Mouse (Mus musculus) hematopoietic stem cell, adult 5-6 weeks (primary cell): ENCODE data around the gene Ubn1. TPM values are rescaled to one million over a fixed set of nuclear protein-coding genes. Genes with fewer than 3 reads are reported as not detected.

Experiments
- ATAC-seq, 2 experiments: fragments of 125-278 bp in 1 of 2; replicated peaks in 1 of 2; 2 replicates each; pipeline ENCODE4 v1.8.0; 2016 to 2017; ENCODE audit warnings: inconsistent platforms in 2 of 2, mild to moderate bottlenecking in 2 of 2, moderate number of reproducible peaks in 2 of 2, low read depth in 1 of 2, moderate TSS enrichment in 1 of 2; ENCODE audit not compliant: low FRiP score in 2 of 2, poor library complexity in 2 of 2, severe bottlenecking in 2 of 2, insufficient read depth in 1 of 2, low TSS enrichment in 1 of 2
- total RNA-seq: library from RNA; stranded (forward); fragments of 172-1452, 232-1000 nt; gene quantifications from 2 replicates; pipeline ENCODE4 v1.2.3, GENCODE M21; 2017

Ubn1 gene
- total RNA-seq, result 51.5 and 57.7 TPM in 2 replicates

DNA sequence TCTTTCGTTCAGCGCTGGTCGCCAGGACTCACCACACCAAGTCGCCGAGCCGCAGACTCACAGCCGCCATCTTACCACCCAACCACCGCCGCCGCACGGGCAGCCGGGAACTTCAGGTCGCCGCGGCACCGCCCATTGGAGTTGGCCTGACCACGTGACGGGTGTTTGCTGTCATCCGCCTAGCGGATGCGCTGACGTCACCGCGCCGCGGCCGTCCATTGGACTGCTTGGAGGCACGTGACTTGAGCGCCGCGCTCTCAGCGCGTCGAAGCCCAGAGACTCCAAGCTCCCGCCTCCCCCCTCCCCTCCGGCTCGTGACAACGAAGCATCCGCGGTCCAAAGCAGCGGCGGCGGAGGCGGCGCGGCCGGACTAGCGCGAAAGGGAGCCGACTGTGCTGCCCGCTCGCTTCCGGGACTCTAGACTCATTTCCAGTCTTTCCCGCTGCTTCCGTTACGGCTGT, at the start of gene Ubn1, which contains the start of gene Glyr1:
Gene Ubn1, plus strand, starts transcription at position 284 of the 461 bp plus-strand sequence.
Gene Glyr1, minus strand, starts transcription at position 90 of the 461 bp plus-strand sequence.
- ATAC-seq, result peak; percentile 92 to 95

DNA sequence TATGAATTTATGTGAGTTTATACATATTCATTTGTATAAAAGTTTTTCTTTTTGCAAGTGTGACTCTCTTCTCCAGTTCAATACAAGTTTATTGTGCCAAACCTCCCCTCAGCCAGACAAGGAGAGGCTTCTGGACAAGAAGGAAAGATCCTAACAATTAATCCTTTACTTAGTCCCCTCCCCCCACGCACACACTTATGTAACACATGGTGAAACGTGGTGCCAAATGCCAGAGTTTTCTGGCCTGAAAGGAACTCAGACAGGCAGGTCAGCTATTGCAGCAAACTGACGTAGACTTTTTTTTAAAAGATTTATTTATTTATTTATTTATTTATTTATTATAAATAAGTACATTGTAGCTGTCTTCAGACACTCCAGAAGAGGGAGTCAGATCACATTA, 49.2 kb upstream of the Ubn1 start:
- ATAC-seq, result no peak

DNA sequence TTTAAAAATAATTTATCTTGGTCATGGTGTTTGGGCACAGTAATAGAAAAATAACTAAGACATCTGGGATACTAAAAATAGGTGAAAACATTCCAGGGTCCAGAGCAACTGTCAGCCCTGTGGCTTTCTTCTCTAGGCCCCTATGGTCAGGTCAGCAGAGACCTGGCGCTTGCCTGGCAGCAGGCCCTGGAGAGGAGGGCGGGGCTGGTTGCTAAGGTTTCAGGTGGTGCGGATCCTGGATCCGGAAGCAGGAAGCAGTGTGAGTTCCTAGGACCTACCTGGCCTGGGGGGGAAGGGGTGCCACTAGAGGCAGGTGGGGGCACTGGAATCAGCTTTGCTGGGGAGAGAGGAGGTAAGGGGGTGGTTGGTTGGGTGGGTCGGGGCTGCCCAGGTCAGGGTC, 42.8 kb upstream of the Ubn1 start, which contains the start of gene Smim22:
Gene Smim22, plus strand, starts transcription at position 222 of the 400 bp plus-strand sequence.
- ATAC-seq, result no peak

DNA sequence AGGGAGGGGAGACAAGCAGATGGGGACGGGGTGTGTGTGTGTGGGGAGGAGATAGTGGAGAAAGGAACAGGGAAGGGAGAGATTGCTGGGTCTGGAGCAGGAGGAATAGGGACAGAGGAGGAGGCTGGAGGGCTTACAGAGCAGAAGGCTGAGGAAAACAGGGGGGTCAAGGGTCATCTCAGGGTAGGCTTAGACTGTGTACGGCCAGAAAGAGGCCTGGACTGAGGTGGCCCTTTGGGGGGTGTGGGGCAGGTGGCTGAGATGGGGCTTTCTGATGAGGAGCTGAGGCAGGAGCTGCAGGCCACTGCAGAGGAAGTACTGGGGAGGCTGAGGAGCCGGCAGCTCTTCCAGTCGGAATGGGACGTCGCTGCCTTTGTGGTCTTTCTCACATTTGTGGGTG, 42.4 kb upstream of the Ubn1 start:
- ATAC-seq, result no peak

DNA sequence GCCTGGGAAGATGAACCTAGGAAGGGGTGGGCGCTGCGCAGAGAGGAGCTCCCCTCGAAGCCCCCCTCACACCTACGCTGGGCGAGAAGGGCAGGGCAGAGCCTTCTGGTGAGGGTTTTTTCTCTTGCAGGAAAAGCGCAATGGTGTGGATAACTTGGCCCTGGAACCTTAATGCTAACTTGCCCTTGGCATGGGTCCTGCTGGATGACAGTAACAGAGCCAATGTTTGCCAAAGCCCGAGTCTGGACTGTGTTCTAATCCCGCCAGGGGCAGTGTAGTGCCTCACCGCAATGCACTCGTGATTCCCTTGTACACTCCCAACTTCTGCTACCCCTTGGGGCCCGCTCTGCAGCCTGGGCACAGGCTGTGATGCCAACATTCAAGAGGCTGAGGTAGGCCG, 41.8 kb upstream of the Ubn1 start:
- ATAC-seq, result no peak

DNA sequence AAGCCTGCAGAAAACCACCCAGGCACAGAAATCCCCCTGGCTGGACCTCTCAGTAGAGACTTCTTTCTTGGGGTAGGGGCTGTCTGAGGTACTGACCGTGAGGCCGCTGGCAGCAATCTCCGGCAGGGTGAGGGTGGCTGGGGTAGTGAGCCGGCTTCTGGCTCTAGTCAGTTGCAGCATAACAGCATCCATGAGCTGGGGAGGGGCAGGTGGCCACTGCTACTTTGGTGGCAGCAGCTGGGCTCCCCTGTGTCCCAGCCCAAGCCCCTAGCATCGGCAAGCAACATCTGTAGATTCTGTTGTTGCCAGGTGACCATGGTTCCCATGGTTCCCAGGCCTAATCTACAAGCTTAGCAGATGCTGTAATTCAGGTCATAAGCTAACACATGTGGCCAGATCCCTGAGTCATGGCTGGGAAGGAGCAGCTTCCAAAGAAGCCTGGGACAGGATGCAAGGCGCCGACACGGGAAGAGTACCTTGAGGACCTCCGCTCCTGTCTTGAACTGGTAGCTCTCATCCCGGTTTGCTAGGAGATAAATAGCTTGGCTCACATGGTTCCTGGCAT, 39.4 kb upstream of the Ubn1 start:
- ATAC-seq, result no peak

DNA sequence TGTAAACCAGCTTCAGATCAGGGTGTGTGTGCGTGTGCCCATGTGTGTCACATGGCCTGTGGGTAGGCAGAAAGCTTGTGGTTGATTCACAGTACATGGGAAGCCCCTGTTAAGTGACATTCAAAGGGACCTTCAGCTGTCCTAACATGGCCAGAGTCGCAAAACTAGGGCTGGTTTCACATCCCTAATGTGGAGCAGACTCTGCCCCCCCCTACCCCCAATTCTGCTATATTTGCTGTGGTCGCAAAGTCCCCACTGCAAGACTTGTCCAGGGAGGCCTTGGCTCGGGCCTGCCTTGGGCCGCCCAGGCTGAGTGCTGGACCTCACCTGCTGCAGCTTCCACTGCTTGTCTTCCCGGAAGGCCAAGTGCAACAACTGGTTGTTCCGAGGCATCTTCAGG, 38.6 kb upstream of the Ubn1 start:
- ATAC-seq, result peak in 1 of 2 experiments; percentile 3; a peak in 1 of 4 replicates

DNA sequence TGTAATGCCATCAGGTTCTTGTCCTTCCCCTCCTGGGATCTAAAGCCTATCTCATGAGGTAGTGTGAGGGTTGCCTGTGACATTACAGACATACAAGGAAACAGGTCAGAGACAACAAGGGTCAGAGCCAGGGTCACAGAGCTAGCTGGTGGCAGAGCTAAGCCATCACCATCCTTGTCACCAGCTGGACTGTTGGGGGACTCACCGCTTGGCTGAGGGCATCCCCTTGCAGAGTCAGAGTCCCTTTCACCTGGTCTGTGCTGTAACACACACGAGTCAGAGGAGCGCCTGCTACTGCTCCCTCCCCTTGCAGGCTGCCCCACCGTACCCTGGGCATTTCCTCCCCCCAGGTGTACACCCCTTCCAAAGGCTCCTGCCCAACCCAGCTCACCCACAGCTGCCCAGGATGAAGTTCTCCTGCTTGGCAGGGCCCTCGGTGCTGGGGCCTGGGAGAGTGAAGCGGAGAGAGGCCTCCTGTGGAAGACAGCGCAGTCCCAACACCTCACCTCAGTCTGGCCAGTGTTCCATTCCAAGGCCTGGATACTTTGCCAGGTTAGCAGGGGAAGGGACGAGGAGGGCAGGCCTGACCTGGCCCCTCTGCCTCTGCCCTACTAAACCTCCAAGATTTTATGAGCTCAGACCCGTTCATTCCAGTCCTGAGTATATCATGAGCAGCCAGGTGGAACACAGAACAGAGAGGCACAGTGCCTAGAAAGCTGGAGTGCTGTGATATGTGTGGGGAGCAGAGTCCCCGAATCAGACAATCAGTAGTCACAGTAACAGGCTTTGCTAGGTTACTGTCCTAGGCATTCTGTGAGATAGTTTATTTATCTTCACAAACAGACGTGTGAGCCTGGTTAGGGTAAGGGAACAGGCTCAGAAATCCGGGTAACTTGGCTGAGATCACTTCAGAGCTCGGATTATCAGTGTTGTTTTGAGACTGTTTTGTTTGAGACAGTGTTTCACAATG, 37.5 kb upstream of the Ubn1 start:
- ATAC-seq, result peak in 1 of 2 experiments; percentile 7; a peak in 1 of 4 replicates

DNA sequence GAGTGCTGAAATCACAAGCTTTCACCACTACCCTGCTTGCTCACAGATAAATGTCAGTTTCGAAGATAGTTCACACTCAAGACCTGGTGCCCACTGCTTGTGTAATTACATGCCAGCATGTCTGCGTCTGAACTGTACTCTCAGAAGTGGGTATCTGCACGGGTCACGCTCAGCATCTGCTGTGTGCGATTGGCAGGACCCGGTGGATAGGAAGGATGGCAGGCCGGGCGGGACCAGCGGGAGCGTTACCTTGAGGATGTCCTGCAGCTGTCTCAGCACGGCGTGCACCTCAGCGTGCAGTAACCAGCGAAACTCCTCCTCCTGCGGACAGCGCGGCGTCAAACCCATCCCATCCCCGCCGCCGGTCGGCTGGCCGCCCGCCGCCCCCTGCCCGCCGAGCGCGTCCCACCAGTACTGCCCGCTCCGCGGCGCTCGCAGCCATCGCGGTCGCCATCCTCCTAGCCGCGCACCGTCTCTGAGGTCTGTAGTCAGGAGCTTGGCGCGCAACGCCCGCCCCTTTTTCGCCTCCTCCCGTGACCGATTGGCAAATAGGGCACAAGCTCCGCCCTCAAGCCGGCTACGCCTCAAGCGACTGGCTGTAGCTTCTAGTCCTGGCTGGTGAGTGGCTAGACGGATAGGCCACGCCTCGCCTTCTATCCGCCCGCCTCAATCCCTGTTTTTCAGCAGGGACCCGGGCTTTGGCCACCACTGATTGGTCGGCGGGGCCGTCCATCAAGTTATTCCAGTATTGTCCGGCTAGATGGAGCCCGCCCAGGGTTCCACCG, 36.6 kb upstream of the Ubn1 start, which contains the start of gene Rogdi:
Gene Rogdi, minus strand, starts transcription at position 500 of the 785 bp plus-strand sequence.
- peak; percentile 92 to 96 for ATAC-seq

DNA sequence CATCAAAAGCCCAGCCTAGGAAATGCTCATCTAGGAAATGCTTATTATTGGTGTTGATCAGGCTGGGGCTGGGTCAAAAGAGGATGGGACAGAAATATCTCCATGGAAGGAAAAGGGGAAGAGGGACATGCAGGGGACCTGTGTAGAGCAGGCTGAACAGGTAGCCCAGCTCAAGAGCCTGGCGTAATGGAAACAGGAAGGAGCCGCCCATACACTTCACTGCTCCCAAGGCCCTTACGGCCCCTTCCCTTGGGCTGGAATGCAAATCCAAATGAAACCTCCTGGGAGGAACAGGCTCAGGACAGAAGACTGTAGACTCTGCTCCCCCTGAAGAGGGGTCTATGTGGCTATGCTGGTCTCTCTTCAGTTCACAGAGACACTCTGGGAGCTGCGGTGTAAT, 35.3 kb upstream of the Ubn1 start:
- ATAC-seq, result no peak

DNA sequence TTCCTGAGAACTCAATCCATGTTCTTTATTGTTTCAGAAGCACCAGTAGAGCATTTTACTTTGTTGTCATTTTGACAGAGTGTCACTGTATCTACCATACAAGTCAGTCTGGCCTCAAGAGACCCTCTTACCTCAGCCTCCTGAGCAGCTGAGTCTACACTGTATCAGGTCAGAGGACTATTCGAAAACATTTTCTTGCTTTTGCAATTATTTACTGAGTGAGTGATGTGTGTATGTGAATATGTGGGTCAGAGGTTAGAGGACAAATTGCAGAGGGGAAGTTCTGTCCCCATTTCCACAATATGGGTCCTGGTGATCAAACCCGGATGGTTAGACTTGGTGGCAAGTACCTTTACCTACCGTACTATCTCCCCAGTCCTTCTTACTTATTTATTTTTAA, 25.8 kb upstream of the Ubn1 start:
- no peak for ATAC-seq

DNA sequence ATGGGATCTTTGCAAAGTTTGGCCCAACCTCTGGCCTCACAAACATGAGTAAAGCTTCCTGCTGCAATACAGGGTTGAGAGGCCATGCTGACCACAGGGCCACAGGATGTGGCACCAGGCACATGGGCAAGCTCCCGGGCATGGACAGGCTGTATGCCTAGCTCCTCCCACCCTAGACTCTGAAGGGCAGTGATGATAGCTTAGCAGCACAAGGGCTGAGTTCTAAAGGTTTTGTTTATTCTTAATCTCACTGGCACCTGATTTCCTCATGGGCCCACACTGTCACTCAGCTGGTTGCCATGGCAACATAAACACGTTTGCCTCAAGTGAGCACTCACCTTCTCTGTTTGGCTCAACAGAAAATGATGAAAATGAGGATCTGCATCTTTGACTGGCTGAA, 20.0 kb upstream of the Ubn1 start:
- peak; percentile 37 to 83; a peak in 3 of 4 replicates for ATAC-seq

DNA sequence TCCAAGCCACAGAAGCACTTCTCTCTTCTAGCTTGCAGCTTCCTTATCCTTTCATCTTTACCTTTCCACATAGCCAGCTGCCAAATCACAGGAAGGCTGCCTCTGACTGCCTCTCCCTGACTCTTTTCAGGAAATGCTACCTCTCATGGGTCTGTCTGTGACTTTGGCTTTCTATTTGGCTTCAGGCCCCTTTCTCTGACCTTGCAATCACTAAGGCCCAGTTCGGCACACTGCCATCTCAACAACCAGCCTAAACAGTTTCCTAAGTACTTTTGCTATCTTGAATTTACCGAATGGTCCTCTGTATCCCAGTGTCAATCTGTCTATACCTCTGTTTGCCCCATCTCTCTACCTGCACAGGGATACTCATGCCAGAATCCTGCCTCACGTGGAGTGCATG, 14.3 kb upstream of the Ubn1 start:
- no peak for ATAC-seq

DNA sequence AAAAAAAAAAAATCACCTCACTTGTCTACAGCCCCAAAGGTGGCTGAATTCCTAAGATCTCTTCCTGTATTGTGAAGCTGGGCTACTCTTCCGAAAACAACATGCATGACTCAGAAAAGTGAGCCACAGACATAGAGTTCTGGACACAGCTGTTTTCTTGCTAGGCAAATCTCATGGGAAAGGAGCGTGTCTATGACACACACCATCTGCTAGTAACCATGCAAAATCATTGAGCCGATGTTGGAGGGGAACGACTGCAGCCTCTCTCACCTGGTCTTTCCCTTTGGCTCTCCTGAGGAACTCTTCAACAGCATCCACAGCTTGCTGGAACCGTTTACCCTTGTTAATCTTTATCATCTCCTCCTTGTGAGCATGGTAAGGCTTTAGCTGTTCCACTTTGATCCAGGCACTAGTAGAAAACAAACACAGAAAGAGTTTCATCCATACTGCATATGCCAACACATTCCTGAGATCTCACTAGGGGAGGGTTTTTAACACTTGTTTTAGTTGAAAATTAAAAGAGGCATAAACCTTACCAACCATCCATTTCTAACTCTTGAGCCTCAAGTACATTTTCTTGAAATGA, 13.1 kb upstream of the Ubn1 start:
- no peak for ATAC-seq

DNA sequence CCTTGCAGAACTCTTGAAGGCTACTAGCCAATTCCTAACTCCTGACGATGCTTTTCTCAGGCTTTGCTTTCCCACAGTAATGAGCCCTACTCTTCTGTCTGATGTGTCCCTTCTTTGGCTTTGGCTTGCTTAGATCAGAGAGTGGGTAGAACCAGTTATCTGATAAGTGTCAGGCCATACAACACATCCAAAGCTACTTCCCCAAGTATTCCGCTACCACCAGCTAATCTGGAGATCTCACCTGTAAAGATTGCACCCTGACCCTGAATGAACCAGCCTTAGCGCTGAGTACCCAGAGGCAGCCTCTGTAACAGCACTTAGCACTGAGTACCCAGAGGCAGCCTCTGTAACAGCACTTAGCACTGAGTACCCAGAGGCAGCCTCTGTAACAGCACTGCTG, 4.5 kb upstream of the Ubn1 start:
- no peak for ATAC-seq

DNA sequence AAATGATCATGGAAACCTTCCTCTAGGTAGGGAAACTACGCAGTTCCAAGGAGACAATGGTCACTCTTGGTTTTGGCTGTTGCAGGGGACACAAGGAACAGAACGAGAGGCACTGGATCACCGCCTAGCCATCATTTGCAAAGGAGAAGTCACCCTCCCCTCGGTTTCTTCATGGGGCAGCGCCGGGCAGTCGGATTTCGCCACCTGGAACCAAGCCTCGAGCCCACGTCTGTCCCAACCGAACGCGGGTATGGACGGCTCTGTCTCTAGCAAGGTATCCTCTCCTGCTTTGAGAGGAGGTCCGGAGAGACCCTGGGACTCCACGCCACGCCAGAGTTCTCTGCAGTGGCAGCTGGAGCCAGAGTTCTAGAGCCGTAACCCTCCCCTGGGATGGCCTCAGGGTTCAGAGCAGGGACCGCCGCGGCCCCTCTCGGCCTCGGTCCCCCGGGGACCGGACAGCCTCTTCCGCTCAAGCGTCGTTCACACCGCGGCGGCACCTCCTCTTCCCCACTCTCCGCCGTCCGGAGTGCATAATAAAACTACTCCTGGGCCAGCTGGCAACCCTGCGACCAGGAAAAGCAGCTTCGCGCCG, 579 bp upstream of the Ubn1 start:
- ATAC-seq, result peak; percentile 20 to 34; a peak in 3 of 4 replicates
